Mouse (Mus musculus): ENCODE data around the gene Sap30bp. TPM values are rescaled to one million over a fixed set of nuclear protein-coding genes. Genes with fewer than 3 reads are reported as not detected.

The Sap30bp gene
- polyA plus RNA-seq, 1 experiment from 2014 or later = 38.9 TPM

GRCm38 (mm10) chr11:115948316-115948715 lies 15.2 kb downstream of the Sap30bp start:
- no peaks in the 10 kb centered on the region for H3K4me1 ChIP-seq (ENCODE audit: insufficient read depth, low read length)
- H3K36me3 ChIP-seq (ENCODE audit: insufficient read depth, low read length) = peaks cover 43% of the 10 kb centered on the region
- 91% methylated on average over 9 of the region's 9 CpGs for WGBS
- H3K9me3 ChIP-seq (ENCODE audit: low read length) = no peaks in the 10 kb centered on the region
- no peak overlapping the region for H3K4me3 ChIP-seq (ENCODE audit: low read length)
- H3K9ac ChIP-seq (replicated peaks; ENCODE audit: low read length) = no peak overlapping the region
- H3K27ac ChIP-seq (ENCODE audit: low read length) = no peak overlapping the region
- ATAC-seq (ENCODE audit: low FRiP score, low TSS enrichment) = no peak
- H3K4me2 ChIP-seq (replicated peaks; ENCODE audit: low read depth, low read length) = no peak overlapping the region
- no peaks in the 10 kb centered on the region for H3K27me3 ChIP-seq (ENCODE audit: insufficient read depth, low read length)

DNA sequence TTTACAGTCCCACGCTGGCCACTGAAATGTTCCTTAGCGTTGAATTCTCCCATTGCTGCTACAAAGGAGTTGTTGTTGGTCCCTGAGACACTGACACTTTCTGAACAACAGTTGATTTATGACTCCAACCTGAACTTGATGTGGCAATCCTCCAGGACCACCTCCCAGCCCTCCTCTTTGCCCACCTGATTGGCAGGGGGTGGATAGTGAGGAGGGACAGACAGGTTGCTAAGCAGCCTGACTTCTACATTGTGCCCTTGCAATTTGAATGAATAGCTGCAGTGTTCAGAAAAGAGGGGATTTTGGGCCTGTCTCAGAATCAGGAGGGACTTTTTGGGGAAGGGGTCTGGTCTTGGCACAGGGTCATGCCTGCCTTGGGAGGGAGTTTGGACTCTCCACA lies 17.6 kb downstream of the Sap30bp start:
- no peak overlapping the region for H3K9ac ChIP-seq (replicated peaks; ENCODE audit: low read length)
- no peak for ATAC-seq (ENCODE audit: low FRiP score, low TSS enrichment)
- H3K27me3 ChIP-seq (ENCODE audit: insufficient read depth, low read length) = no peaks in the 10 kb centered on the region
- peaks cover 49% of the 10 kb centered on the region for H3K36me3 ChIP-seq (ENCODE audit: insufficient read depth, low read length)
- H3K4me1 ChIP-seq (ENCODE audit: insufficient read depth, low read length) = no peaks in the 10 kb centered on the region
- H3K9me3 ChIP-seq (ENCODE audit: low read length) = no peaks in the 10 kb centered on the region
- H3K4me3 ChIP-seq (ENCODE audit: low read length) = no peak overlapping the region
- no peak overlapping the region for H3K27ac ChIP-seq (ENCODE audit: low read length)
- 81% methylated on average over 2 of the region's 2 CpGs for WGBS
- H3K4me2 ChIP-seq (replicated peaks; ENCODE audit: low read depth, low read length) = no peak overlapping the region

DNA sequence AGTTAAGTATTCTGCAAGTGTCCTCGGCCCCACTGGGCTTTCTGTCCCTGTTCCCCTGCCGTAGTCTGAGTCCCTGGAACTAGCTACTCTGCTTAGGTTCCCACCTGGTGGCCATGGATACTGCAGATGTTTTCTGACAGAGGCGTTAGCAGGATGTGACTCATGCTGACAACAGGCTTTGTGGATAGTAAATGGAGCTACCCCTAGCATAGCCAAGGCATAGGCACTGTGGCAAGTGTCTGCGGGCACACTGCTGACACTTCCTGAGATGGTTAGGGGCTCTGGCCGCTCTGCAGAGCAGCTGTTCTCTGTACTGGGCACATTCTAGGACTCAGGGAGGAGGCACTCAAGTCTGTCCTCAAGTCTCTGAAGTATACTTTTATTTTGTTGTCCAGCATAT lies 21.6 kb downstream of the Sap30bp start:
- 83% methylated on average over 5 of the region's 5 CpGs for WGBS
- Histone ChIP-seq H3K36me3 (ENCODE audit: insufficient read depth, low read length) (peaks cover 52% of the 10 kb centered on the region), H3K4me1 (ENCODE audit: insufficient read depth, low read length) (no peaks in the 10 kb centered on the region), H3K9ac (replicated peaks; ENCODE audit: low read length) (no peak overlapping the region), H3K27ac (ENCODE audit: low read length) (no peak overlapping the region), H3K4me3 (ENCODE audit: low read length) (no peak overlapping the region), H3K27me3 (ENCODE audit: insufficient read depth, low read length) (no peaks in the 10 kb centered on the region), H3K9me3 (ENCODE audit: low read length) (no peaks in the 10 kb centered on the region), H3K4me2 (replicated peaks; ENCODE audit: low read depth, low read length) (no peak overlapping the region)
- no peak for ATAC-seq (ENCODE audit: low FRiP score, low TSS enrichment)

DNA sequence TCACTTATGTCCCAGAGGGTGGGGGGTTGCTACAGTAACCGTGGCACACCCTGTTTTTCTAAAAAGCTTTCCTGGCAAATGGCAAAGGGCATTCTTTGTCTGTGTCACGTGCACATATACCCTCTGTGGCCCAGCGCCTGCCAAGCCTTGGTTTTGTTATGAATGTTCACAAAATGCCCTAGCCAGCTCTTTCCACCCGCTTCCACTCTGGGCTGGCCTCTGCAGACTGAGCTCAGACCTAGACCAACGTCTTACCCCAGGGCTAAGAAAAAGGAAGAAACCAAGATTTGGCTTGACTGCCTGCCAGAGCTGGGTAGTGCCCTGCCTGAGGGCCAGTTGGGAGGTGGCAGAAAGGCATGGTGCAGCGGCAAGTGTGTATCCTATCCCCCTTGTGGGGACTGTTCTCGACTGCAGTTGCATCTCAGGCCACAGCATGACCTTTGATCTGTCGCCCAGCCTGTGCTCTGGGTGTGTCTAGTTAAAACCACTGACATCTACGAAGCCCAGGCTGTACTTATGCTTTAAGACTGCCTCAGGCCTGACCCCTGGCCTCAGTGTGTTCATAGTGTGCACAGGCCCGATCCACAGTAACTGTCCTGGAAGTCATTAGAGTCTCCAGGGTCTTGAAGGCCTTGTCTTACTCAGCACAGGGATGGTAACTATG lies 22.2 kb downstream of the Sap30bp start:
- no peaks in the 10 kb centered on the region for H3K4me1 ChIP-seq (ENCODE audit: insufficient read depth, low read length)
- peaks cover 58% of the 10 kb centered on the region for H3K36me3 ChIP-seq (ENCODE audit: insufficient read depth, low read length)
- no peak overlapping the region for H3K4me3 ChIP-seq (ENCODE audit: low read length)
- WGBS = 66% methylated on average over 10 of the region's 10 CpGs
- no peak overlapping the region for H3K4me2 ChIP-seq (replicated peaks; ENCODE audit: low read depth, low read length)
- 0 out of 2 replicates have a peak, but pooled peaks have one; percentile 12 for ATAC-seq (ENCODE audit: low FRiP score, low TSS enrichment)
- no peak overlapping the region for H3K9ac ChIP-seq (replicated peaks; ENCODE audit: low read length)
- no peak overlapping the region for H3K27ac ChIP-seq (ENCODE audit: low read length)
- H3K27me3 ChIP-seq (ENCODE audit: insufficient read depth, low read length) = no peaks in the 10 kb centered on the region
- H3K9me3 ChIP-seq (ENCODE audit: low read length) = no peaks in the 10 kb centered on the region

GRCm38 (mm10) chr11:115956453-115956852 lies 23.4 kb downstream of the Sap30bp start:
- H3K27ac ChIP-seq (ENCODE audit: low read length) = peak overlapping the region; percentile 27; the same call in 1 of the 2 replicates
- H3K27me3 ChIP-seq (ENCODE audit: insufficient read depth, low read length) = no peaks in the 10 kb centered on the region
- no peak overlapping the region for H3K9ac ChIP-seq (replicated peaks; ENCODE audit: low read length)
- no peak overlapping the region for H3K4me2 ChIP-seq (replicated peaks; ENCODE audit: low read depth, low read length)
- H3K4me1 ChIP-seq (ENCODE audit: insufficient read depth, low read length) = no peaks in the 10 kb centered on the region
- H3K36me3 ChIP-seq (ENCODE audit: insufficient read depth, low read length) = peaks cover 59% of the 10 kb centered on the region
- 57% methylated on average over 4 of the region's 4 CpGs for WGBS
- no peak overlapping the region for H3K4me3 ChIP-seq (ENCODE audit: low read length)
- ATAC-seq (ENCODE audit: low FRiP score, low TSS enrichment) = no peak
- no peaks in the 10 kb centered on the region for H3K9me3 ChIP-seq (ENCODE audit: low read length)

DNA sequence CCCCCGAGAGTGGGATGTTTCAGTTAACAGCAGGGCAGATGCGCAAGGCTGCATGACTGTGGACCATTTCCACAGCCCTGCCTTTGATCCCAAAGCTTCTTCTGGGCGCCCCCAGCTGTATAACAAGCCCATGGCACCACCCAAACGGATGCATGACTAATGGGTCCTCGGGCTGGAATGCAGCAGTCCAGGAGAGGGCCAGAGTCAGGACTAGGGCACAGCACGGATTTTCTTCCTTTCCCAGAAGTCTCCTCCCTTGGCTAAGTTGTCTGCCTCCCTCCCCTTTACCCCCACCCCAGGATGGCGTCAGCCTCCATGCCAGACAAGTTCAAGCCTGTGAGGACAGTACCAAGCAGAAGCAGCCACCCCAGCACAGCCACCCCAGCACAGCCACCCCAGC lies 24.9 kb downstream of the Sap30bp start:
- H3K27ac ChIP-seq (ENCODE audit: low read length) = no peak overlapping the region
- no peak overlapping the region for H3K4me2 ChIP-seq (replicated peaks; ENCODE audit: low read depth, low read length)
- H3K36me3 ChIP-seq (ENCODE audit: insufficient read depth, low read length) = peaks cover 59% of the 10 kb centered on the region
- no peaks in the 10 kb centered on the region for H3K27me3 ChIP-seq (ENCODE audit: insufficient read depth, low read length)
- WGBS = 52% methylated on average over 7 of the region's 7 CpGs
- H3K4me1 ChIP-seq (ENCODE audit: insufficient read depth, low read length) = no peaks in the 10 kb centered on the region
- H3K9me3 ChIP-seq (ENCODE audit: low read length) = no peaks in the 10 kb centered on the region
- H3K4me3 ChIP-seq (ENCODE audit: low read length) = no peak overlapping the region
- H3K9ac ChIP-seq (replicated peaks; ENCODE audit: low read length) = no peak overlapping the region
- ATAC-seq (ENCODE audit: low FRiP score, low TSS enrichment) = no peak

DNA sequence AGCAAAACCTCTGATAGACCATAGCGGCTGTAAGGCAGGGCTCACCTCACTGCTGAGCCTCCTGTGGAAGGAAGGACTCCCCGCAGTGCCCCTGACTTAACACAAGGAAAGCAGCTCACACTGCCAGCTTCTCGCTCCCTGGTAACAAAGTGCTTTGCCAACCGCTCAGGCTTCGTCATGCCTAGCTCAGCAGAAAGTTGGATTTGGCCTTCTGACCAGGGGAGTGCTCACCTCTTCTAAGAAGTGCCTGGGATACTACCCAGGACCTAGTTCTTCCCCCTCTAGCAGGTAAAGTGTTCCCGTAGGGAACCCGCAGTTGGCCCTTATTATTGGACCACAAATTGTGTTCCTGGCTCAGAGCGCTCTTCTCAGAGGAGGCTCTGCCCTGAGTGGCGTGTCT lies 25.9 kb downstream of the Sap30bp start:
- no peak for ATAC-seq (ENCODE audit: low FRiP score, low TSS enrichment)
- Histone ChIP-seq H3K4me1 (ENCODE audit: insufficient read depth, low read length) (no peaks in the 10 kb centered on the region), H3K4me3 (ENCODE audit: low read length) (no peak overlapping the region), H3K4me2 (replicated peaks; ENCODE audit: low read depth, low read length) (no peak overlapping the region), H3K36me3 (ENCODE audit: insufficient read depth, low read length) (peaks cover 59% of the 10 kb centered on the region), H3K9me3 (ENCODE audit: low read length) (no peaks in the 10 kb centered on the region), H3K9ac (replicated peaks; ENCODE audit: low read length) (no peak overlapping the region), H3K27ac (ENCODE audit: low read length) (no peak overlapping the region), H3K27me3 (ENCODE audit: insufficient read depth, low read length) (no peaks in the 10 kb centered on the region)
- 96% methylated on average over 9 of the region's 9 CpGs for WGBS

GRCm38 (mm10) chr11:115962651-115963412 lies 29.8 kb downstream of the Sap30bp start:
- H3K27ac ChIP-seq (ENCODE audit: low read length) = no peak overlapping the region
- no peak overlapping the region for H3K9ac ChIP-seq (replicated peaks; ENCODE audit: low read length)
- WGBS = 95% methylated on average over 9 of the region's 9 CpGs
- no peaks in the 10 kb centered on the region for H3K9me3 ChIP-seq (ENCODE audit: low read length)
- H3K36me3 ChIP-seq (ENCODE audit: insufficient read depth, low read length) = peaks cover 77% of the 10 kb centered on the region
- H3K4me1 ChIP-seq (ENCODE audit: insufficient read depth, low read length) = no peaks in the 10 kb centered on the region
- no peak overlapping the region for H3K4me3 ChIP-seq (ENCODE audit: low read length)
- no peaks in the 10 kb centered on the region for H3K27me3 ChIP-seq (ENCODE audit: insufficient read depth, low read length)
- H3K4me2 ChIP-seq (replicated peaks; ENCODE audit: low read depth, low read length) = no peak overlapping the region
- no peak for ATAC-seq (ENCODE audit: low FRiP score, low TSS enrichment)

- WGBS = 83% methylated on average over 10 of the region's 10 CpGs
- no peak overlapping the region for H3K27ac ChIP-seq (ENCODE audit: low read length)
- H3K4me2 ChIP-seq (replicated peaks; ENCODE audit: low read depth, low read length) = no peak overlapping the region
- H3K27me3 ChIP-seq (ENCODE audit: insufficient read depth, low read length) = no peaks in the 10 kb centered on the region
- H3K9ac ChIP-seq (replicated peaks; ENCODE audit: low read length) = no peak overlapping the region
- peaks cover 65% of the 10 kb centered on the region for H3K36me3 ChIP-seq (ENCODE audit: insufficient read depth, low read length)
- no peaks in the 10 kb centered on the region for H3K9me3 ChIP-seq (ENCODE audit: low read length)
- ATAC-seq (ENCODE audit: low FRiP score, low TSS enrichment) = no peak
- H3K4me3 ChIP-seq (ENCODE audit: low read length) = no peak overlapping the region
- H3K4me1 ChIP-seq (ENCODE audit: insufficient read depth, low read length) = peaks cover 14% of the 10 kb centered on the region
Measured at GRCm38 (mm10) chr11:115964977-115965604, 32.0 kb downstream of the Sap30bp start.
